Mouse (Mus musculus) lung, adult 2 months (tissue): ENCODE measurements around the gene Cab39.

Experiments used
- CTCF ChIP-seq: fragments of 200-500 bp; IDR thresholded peaks from 2 replicates; pipeline ENCODE4 v1.5.1; 2011; ENCODE audit warnings: mild to moderate bottlenecking, low read length, control low read depth; ENCODE audit not compliant: insufficient read depth
- POLR2A ChIP-seq: fragments of 200-500 bp; IDR thresholded peaks from 2 replicates; pipeline ENCODE4 v1.6.1; 2011; ENCODE audit warnings: low read depth, mild to moderate bottlenecking, control low read depth, low read length, borderline replicate concordance; ENCODE audit errors: extremely low read depth

DNA sequence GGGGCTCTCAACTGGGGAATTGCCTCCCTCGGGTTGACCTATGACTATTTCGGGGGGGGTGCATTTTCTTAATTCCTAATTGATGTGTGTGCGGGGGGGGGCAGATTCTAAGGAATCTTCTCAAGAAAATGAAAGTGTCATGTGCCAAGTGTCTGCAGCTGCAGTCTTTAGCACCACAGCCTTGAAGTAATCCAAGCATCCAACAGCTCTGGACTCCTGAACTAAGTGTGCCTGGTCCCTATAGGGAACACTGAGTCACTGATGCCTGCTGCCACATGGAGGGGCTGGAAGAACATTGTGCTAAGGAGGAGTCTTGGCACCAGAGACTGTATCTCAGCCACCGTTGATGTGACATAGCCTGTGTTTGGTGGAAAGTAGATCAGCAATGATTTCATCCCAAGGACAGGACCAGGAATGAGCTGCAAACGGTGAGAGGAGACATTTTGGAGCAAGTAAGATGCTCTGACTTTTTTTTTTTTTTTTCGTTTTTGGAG is 64.1 kb downstream of the Cab39 start:
- TF ChIP-seq CTCF, result no peak
- TF ChIP-seq POLR2A, result no peak
